Comparison of ENCODE assay signal across 9 mouse cellular contexts in genomic region chr7:37772376-37773311, GRCm38 (mm10). TPM values are rescaled to one million over a fixed set of nuclear protein-coding genes. Genes with fewer than 3 reads are reported as not detected.
DNase-seq lines count a peak whose midpoint lies in the region; ATAC-seq lines count a peak whose summit lies in the region.
"Had no signal": no experiment of that assay in that cellular context is flagged by ENCODE, and none has a peak within 500 bp of the region (broad histone marks: within the 10 kb centered on the region; RNA-seq: fewer than 3 reads in every experiment).

No protein-coding gene starts in this region.

- H3K27ac ChIP-seq in heart, embryonic 14.5 days (replicated peaks in 1 of 2; ENCODE audit: control insufficient read depth in 1 of 2, insufficient read depth in 1 of 2, low read depth in 2 of 2, low read length in 2 of 2), result peak overlapping the region in 1 of 2 experiments; percentile 53; a peak in 1 of 4 replicates
- H3K27ac ChIP-seq in limb, embryonic 13.5 days, result no peak overlapping the region
- H3K27ac ChIP-seq: macrophage had no signal

- no peaks in the 10 kb centered on the region for H3K9me3 ChIP-seq in heart, embryonic 14.5 days (ENCODE audit: control insufficient read depth, low read length)
- no peaks in the 10 kb centered on the region for H3K9me3 ChIP-seq in limb, embryonic 13.5 days

- H3K4me3 ChIP-seq in heart, embryonic 14.5 days (ENCODE audit: control insufficient read depth in 1 of 2, insufficient read depth in 1 of 2, low read depth in 1 of 2, low read length in 2 of 2), result peak overlapping the region; percentile 65 to 68
- H3K4me3 ChIP-seq in limb, embryonic 13.5 days, result peak overlapping the region; percentile 59

- peak; percentile 19 for DNase-seq in right cerebral cortex, adult 18-20 months
- DNase-seq in right cerebral cortex, postnatal 36 days (ENCODE audit: low spot score in 2 of 2), result no peak
- DNase-seq in cerebellum, postnatal 10 days, result peak; percentile 81
- peak; percentile 18 to 51 for DNase-seq in right cerebral cortex, adult 2 months (ENCODE audit: low spot score in 2 of 2)
- DNase-seq in MN1 (ENCODE audit: low spot score), result no peak
- DNase-seq in lung, postnatal 36 days, result no peak

- H3K27me3 ChIP-seq in heart, embryonic 14.5 days (ENCODE audit: control insufficient read depth, insufficient read depth, low read length), result peaks cover 78% of the 10 kb centered on the region
- peaks cover 85% of the 10 kb centered on the region for H3K27me3 ChIP-seq in limb, embryonic 13.5 days

- peaks cover 9 to 12% of the 10 kb centered on the region in 2 experiments for H3K4me1 ChIP-seq in heart, embryonic 14.5 days (ENCODE audit: control insufficient read depth in 2 of 2, insufficient read depth in 2 of 2, low read length in 2 of 2)
- H3K4me1 ChIP-seq in limb, embryonic 13.5 days, result peaks cover 29% of the 10 kb centered on the region

- H3K4me2 ChIP-seq in heart, embryonic 14.5 days (ENCODE audit: low read length), result peak overlapping the region; percentile 94
- peak overlapping the region; percentile 97 for H3K4me2 ChIP-seq in limb, embryonic 13.5 days (replicated peaks)

- no peak for ATAC-seq in heart, embryonic 14.5 days (ENCODE audit: insufficient number of reproducible peaks, insufficient read depth, low FRiP score, low read depth)
- no peak for ATAC-seq in limb, embryonic 13.5 days (ENCODE audit: low FRiP score, low read depth)

- under 1% methylated on average over 46 of the region's 46 CpGs for WGBS in heart, embryonic 14.5 days
- under 1% methylated on average over 46 of the region's 46 CpGs for WGBS in limb, embryonic 13.5 days

- H3K36me3 ChIP-seq in heart, embryonic 14.5 days (ENCODE audit: control insufficient read depth, insufficient read depth, low read length), result no peaks in the 10 kb centered on the region
- H3K36me3 ChIP-seq in limb, embryonic 13.5 days, result no peaks in the 10 kb centered on the region

- peak overlapping the region; percentile 77 for H3K9ac ChIP-seq in heart, embryonic 14.5 days (ENCODE audit: low read length)
- peak overlapping the region; percentile 70 for H3K9ac ChIP-seq in limb, embryonic 13.5 days

RNA-seq across cellular contexts. Expression of gene Zfp536, which starts 0.8 kb away (rescaled TPM):
- 3.9 and 4.7 TPM in 2 replicates for polyA plus RNA-seq in heart, embryonic 14.5 days (2014; fragmentation: Nextera tagmentation; extraction: Ambion mirVana)
- polyA plus RNA-seq in limb, embryonic 13.5 days (2015; fragmentation: Nextera tagmentation; extraction: Ambion mirVana), result 5.7 and 6.6 TPM in 2 replicates
- polyA plus RNA-seq: macrophage had no signal

Comparison
In these comparisons a context has a peak if more than half of its experiments do, and no peak if none do; other contexts are left out.
1. DNase-seq: peak in right cerebral cortex, adult 18-20 months (single experiment), cerebellum, postnatal 10 days (2 of 2) and right cerebral cortex, adult 2 months (2 of 2); none in right cerebral cortex, postnatal 36 days (0 of 2), MN1 (single experiment) and lung, postnatal 36 days (single experiment).